Mouse (Mus musculus) G1E-ER4 (cell line): ENCODE results near the gene Ifitm1. TPM values are rescaled to one million over a fixed set of nuclear protein-coding genes. Genes with fewer than 3 reads are reported as not detected.

ENCODE experiments used
- GATA1 ChIP-seq: IDR thresholded peaks from one replicate; pipeline ENCODE4 v1.8.0; 2012; ENCODE audit warnings: low read length, inconsistent platforms
- polyA plus RNA-seq: library from polyadenylated mRNA; stranded (reverse); fragments of >175 nt; gene quantifications from 2 replicates; pipeline ENCODE4 v1.2.3, GENCODE M21; 2012

The Ifitm1 gene
- polyA plus RNA-seq, 1 experiment, result 0.08 TPM

GRCm38 (mm10) chr7:140991117-140991689 is 24.2 kb downstream of the Ifitm1 start:
- no peak for TF ChIP-seq GATA1

- TF ChIP-seq GATA1, result no peak
These were observed 30.8 kb downstream of the Ifitm1 start for GRCm38 (mm10) chr7:140997817-140998216.

GRCm38 (mm10) chr7:140998853-140999700 is 32.1 kb downstream of the Ifitm1 start:
- TF ChIP-seq GATA1, result no peak

GRCm38 (mm10) chr7:141000881-141001708 is 34.1 kb downstream of the Ifitm1 start:
- TF ChIP-seq GATA1, result no peak

- no peak for TF ChIP-seq GATA1
These were observed 36.4 kb downstream of the Ifitm1 start for GRCm38 (mm10) chr7:141003248-141004010.

- TF ChIP-seq GATA1, result no peak
These were observed 39.4 kb downstream of the Ifitm1 start for GRCm38 (mm10) chr7:141006446-141006845.

- no peak for TF ChIP-seq GATA1
These were observed 39.9 kb downstream of the Ifitm1 start for GRCm38 (mm10) chr7:141006914-141007313.

GRCm38 (mm10) chr7:141008312-141008761 is 41.3 kb downstream of the Ifitm1 start:
- no peak for TF ChIP-seq GATA1

- no peak for TF ChIP-seq GATA1
These were observed 42.1 kb downstream of the Ifitm1 start for GRCm38 (mm10) chr7:141008938-141009660.

GRCm38 (mm10) chr7:141009665-141010064 is 42.6 kb downstream of the Ifitm1 start:
- TF ChIP-seq GATA1, result no peak

- TF ChIP-seq GATA1, result no peak
These were observed 43.6 kb downstream of the Ifitm1 start, which contains the start of gene Ifitm3 for GRCm38 (mm10) chr7:141010593-141010992. TSS of gene Ifitm3 (minus strand) at chr7:141010770.

- TF ChIP-seq GATA1, result no peak
These were observed 44.3 kb downstream of the Ifitm1 start for GRCm38 (mm10) chr7:141011238-141011770.

GRCm38 (mm10) chr7:141016707-141017697 is 50.0 kb downstream of the Ifitm1 start:
- no peak for TF ChIP-seq GATA1
